Mouse (Mus musculus): ENCODE measurements around the gene Tm9sf4. TPM values are rescaled to one million over a fixed set of nuclear protein-coding genes. Genes with fewer than 3 reads are reported as not detected.

The Tm9sf4 gene
- total RNA-seq, 2 experiments from 2014 or later: 68.7 to 73.8 TPM

GRCm38 (mm10) chr2:153160133-153160532 lies 970 bp upstream of the Tm9sf4 start:
- no peak for DNase-seq

- DNase-seq: no peak
These were observed 579 bp downstream of the Tm9sf4 start for GRCm38 (mm10) chr2:153161684-153162080.

GRCm38 (mm10) chr2:153167136-153167535 lies 6.0 kb downstream of the Tm9sf4 start:
- no peak for DNase-seq

GRCm38 (mm10) chr2:153168134-153168820 lies 7.2 kb downstream of the Tm9sf4 start:
- DNase-seq: no peak

- DNase-seq: no peak
These were observed 9.6 kb downstream of the Tm9sf4 start for GRCm38 (mm10) chr2:153170490-153171224.

- DNase-seq: no peak
These were observed 10.9 kb downstream of the Tm9sf4 start for GRCm38 (mm10) chr2:153171966-153172365.

GRCm38 (mm10) chr2:153175995-153176570 lies 15.0 kb downstream of the Tm9sf4 start:
- no peak for DNase-seq

- no peak for DNase-seq
These were observed 16.1 kb downstream of the Tm9sf4 start for GRCm38 (mm10) chr2:153177188-153177587.

- DNase-seq: no peak
These were observed 18.2 kb downstream of the Tm9sf4 start for GRCm38 (mm10) chr2:153179126-153179860.

GRCm38 (mm10) chr2:153179961-153180360 lies 18.9 kb downstream of the Tm9sf4 start:
- no peak for DNase-seq

GRCm38 (mm10) chr2:153186176-153186591 lies 25.1 kb downstream of the Tm9sf4 start:
- DNase-seq: peak; percentile 49

GRCm38 (mm10) chr2:153187848-153188247 lies 26.7 kb downstream of the Tm9sf4 start:
- no peak for DNase-seq

- DNase-seq: no peak
These were observed 30.1 kb downstream of the Tm9sf4 start for GRCm38 (mm10) chr2:153191242-153191641.

- DNase-seq: no peak
These were observed 33.2 kb downstream of the Tm9sf4 start for GRCm38 (mm10) chr2:153194255-153194654.

- no peak for DNase-seq
These were observed 37.4 kb downstream of the Tm9sf4 start for GRCm38 (mm10) chr2:153198485-153198884.

GRCm38 (mm10) chr2:153199114-153199513 lies 38.0 kb downstream of the Tm9sf4 start:
- no peak for DNase-seq

- no peak for DNase-seq
These were observed 41.7 kb downstream of the Tm9sf4 start for GRCm38 (mm10) chr2:153202766-153203165.

- no peak for DNase-seq
These were observed 47.0 kb downstream of the Tm9sf4 start for GRCm38 (mm10) chr2:153208149-153208548.

GRCm38 (mm10) chr2:153209286-153209685 lies 48.2 kb downstream of the Tm9sf4 start:
- DNase-seq: peak; percentile 43

- no peak for DNase-seq
These were observed 50.3 kb downstream of the Tm9sf4 start for GRCm38 (mm10) chr2:153211451-153211850.

- DNase-seq: no peak
These were observed 52.2 kb downstream of the Tm9sf4 start for GRCm38 (mm10) chr2:153213351-153213750.

GRCm38 (mm10) chr2:153214771-153215259 lies 53.7 kb downstream of the Tm9sf4 start:
- DNase-seq: no peak

GRCm38 (mm10) chr2:153215421-153215820 lies 54.3 kb downstream of the Tm9sf4 start:
- no peak for DNase-seq
